Mouse (Mus musculus): ENCODE measurements at regions not wholly inside any gene's neighbourhood (a gene's known extent, or its start where the extent isn't known, plus 50 kb on each side); places are given as distances from the start of the nearest gene placed in this dataset.

- DNase-seq = no peak
Observed at GRCm38 (mm10) chr6:53765302-53765701, 55.3 kb downstream of the Tril start.

DNA sequence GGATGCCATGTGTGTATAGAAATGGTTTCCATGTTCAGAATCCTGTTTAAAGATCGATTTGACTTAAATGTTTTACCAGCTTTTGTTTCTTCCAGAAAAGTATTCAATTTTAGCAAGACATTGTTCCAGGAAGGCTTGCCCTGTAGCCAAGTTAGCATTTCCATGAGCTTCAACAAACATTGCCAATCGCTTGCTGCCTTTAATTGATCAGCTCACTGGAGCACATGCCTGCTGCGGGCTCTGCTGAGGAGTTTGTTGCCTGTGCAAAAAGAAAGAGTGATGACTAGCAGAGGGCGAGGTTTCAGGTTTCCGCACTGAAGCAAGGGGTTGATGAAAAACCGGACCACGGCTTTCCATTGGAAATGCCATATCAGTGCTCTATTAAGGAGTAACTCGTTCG is 58.0 kb downstream of the Tril start:
- no peak for DNase-seq

GRCm38 (mm10) chr6:53760651-53761058 is 60.0 kb downstream of the Tril start:
- peak; percentile 4 for DNase-seq

- no peak for DNase-seq
Observed at GRCm38 (mm10) chr6:53759686-53760306, 60.8 kb downstream of the Tril start.

DNA sequence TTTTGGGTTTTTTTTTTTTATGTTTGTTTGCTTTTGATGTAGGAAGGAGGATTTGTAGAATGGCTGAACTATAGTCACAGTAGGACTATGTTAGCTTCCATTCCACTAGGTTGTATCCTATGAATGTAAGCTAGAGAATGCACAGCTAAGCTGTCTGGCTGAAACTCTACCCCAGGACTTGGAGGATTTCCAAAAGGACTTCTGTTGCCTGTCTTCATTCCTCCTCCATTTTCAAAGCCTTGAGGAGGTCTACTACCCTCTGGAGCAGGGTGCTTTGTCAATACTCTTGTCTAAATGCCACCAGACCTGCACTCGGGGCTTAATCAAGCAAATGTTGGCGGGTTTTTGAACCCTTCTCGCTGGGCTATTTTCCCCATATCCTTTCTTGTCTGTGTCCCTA is 66.3 kb downstream of the Tril start:
- DNase-seq = no peak

DNA sequence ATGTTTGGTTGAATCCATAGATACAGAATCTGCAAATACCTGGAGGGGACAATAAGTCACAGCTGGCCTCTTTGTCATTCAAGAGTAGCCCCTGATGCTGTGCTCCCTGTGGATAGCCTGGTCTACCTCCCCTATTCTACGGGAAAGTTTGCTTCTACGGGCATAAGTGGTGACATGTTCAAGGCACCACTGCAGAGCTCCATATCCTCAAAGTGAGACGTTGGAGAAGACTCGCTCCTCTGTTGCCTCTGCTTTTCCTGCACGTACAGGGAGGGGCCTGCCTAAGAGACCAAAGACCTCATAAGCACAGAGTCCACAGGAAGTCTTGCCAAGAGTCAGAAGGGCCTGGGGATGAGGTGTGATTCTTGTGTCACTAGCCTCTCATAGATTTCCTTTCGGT is 70.1 kb downstream of the Tril start:
- DNase-seq = no peak
